Comparison of ENCODE assay signal across 8 mouse cellular contexts in genomic region chr19:14595390-14595997, GRCm38 (mm10). TPM values are rescaled to one million over a fixed set of nuclear protein-coding genes. Genes with fewer than 3 reads are reported as not detected.
DNase-seq lines count a peak whose midpoint lies in the region; ATAC-seq and TF ChIP-seq lines count a peak whose summit lies in the region.

No protein-coding gene starts in this region.

- H3K4me3 ChIP-seq in heart, embryonic 13.5 days, result peak overlapping the region; percentile 92
- H3K4me3 ChIP-seq in forebrain, postnatal 0 days (ENCODE audit: low read depth, low read length), result peak overlapping the region; percentile 83
- peak overlapping the region; percentile 90 for H3K4me3 ChIP-seq in midbrain, embryonic 10.5 days

- H3K4me2 ChIP-seq in heart, embryonic 13.5 days, result peak overlapping the region; percentile 68
- H3K4me2 ChIP-seq in forebrain, postnatal 0 days (ENCODE audit: low read depth), result peak overlapping the region; percentile 56

- no peak for DNase-seq in heart, adult 9 months (ENCODE audit: low spot score in 2 of 2)
- DNase-seq in Muller cell, postnatal 12 days (ENCODE audit: inconsistent ontology term), result peak; percentile 52
- peak; percentile 48 for DNase-seq in forebrain, postnatal 0 days
- DNase-seq in midbrain, embryonic 10.5 days (ENCODE audit: low spot score), result peak; percentile 22
- no peak for DNase-seq in layer of hippocampus, adult 11-12 months (ENCODE audit: low spot score)
- DNase-seq in spleen, adult 18-20 months, result no peak

- no peaks in the 10 kb centered on the region for H3K9me3 ChIP-seq in heart, embryonic 13.5 days
- H3K9me3 ChIP-seq in forebrain, postnatal 0 days (ENCODE audit: low read length), result no peaks in the 10 kb centered on the region
- H3K9me3 ChIP-seq in midbrain, embryonic 10.5 days (replicated peaks), result no peaks in the 10 kb centered on the region

- H3K27ac ChIP-seq in heart, embryonic 13.5 days (replicated peaks), result no peak overlapping the region
- peak overlapping the region; percentile 3; the same call in 1 of the 2 replicates for H3K27ac ChIP-seq in forebrain, postnatal 0 days (ENCODE audit: low read depth, low read length)
- H3K27ac ChIP-seq in midbrain, embryonic 10.5 days (replicated peaks), result peak overlapping the region; percentile 25; the same call in 1 of the 2 replicates

- no peak for ATAC-seq in heart, embryonic 13.5 days (ENCODE audit: extremely low read depth, insufficient number of reproducible peaks, low FRiP score, low TSS enrichment)
- ATAC-seq in forebrain, postnatal 0 days, result no peak
- no peak for ATAC-seq in frontal cortex, adult (ENCODE audit: low TSS enrichment)

- 20% methylated on average over 11 of the region's 11 CpGs for WGBS in heart, embryonic 13.5 days
- 7% methylated on average over 11 of the region's 11 CpGs for WGBS in forebrain, postnatal 0 days
- WGBS in midbrain, embryonic 10.5 days, result 24% methylated on average over 11 of the region's 11 CpGs

- no peak for TF ChIP-seq CTCF in forebrain, postnatal 0 days (IDR thresholded peaks at IDR 0.05; ENCODE audit: low read depth)

- H3K9ac ChIP-seq in heart, embryonic 13.5 days, result peak overlapping the region; percentile 42; the same call in 1 of the 2 replicates
- peak overlapping the region; percentile 39 for H3K9ac ChIP-seq in forebrain, postnatal 0 days

- H3K27me3 ChIP-seq in heart, embryonic 13.5 days (replicated peaks), result 0 out of 2 replicates have a peak, but pooled peaks cover 1% of the 10 kb centered on the region
- no peaks in the 10 kb centered on the region for H3K27me3 ChIP-seq in forebrain, postnatal 0 days (ENCODE audit: insufficient read depth, low read length)
- H3K27me3 ChIP-seq in midbrain, embryonic 10.5 days (ENCODE audit: low read depth, poor library complexity, severe bottlenecking), result peaks cover 11% of the 10 kb centered on the region

- H3K4me1 ChIP-seq in heart, embryonic 13.5 days, result peaks cover 43% of the 10 kb centered on the region
- no peaks in the 10 kb centered on the region for H3K4me1 ChIP-seq in forebrain, postnatal 0 days (ENCODE audit: insufficient read depth)
- H3K4me1 ChIP-seq in midbrain, embryonic 10.5 days, result peaks cover 63% of the 10 kb centered on the region

- peaks cover 14% of the 10 kb centered on the region for H3K36me3 ChIP-seq in heart, embryonic 13.5 days
- no peaks in the 10 kb centered on the region for H3K36me3 ChIP-seq in forebrain, postnatal 0 days (ENCODE audit: insufficient read depth)
- peaks cover 22% of the 10 kb centered on the region for H3K36me3 ChIP-seq in midbrain, embryonic 10.5 days

RNA-seq across cellular contexts. Expression of gene Tle4, which starts 2.4 kb away (rescaled TPM):
- 5.8 and 5.9 TPM in 2 replicates for polyA plus RNA-seq in heart, embryonic 13.5 days (2015; fragmentation: Nextera tagmentation; extraction: Ambion mirVana)
- 70.1 and 82.7 TPM in 2 replicates for total RNA-seq in forebrain, postnatal 0 days (2014; rRNA removed)
- 22.2 and 22.9 TPM in 2 replicates for polyA plus RNA-seq in forebrain, postnatal 0 days (2015; fragmentation: Nextera tagmentation; extraction: Ambion mirVana)
- 19.0 and 23.6 TPM in 2 replicates for polyA plus RNA-seq in midbrain, embryonic 10.5 days (2016; fragmentation: Nextera tagmentation; extraction: Ambion mirVana)

Comparison
In these comparisons a context has a peak if more than half of its experiments do, and no peak if none do; other contexts are left out.
1. DNase-seq: peak in Muller cell, postnatal 12 days (single experiment), forebrain, postnatal 0 days (single experiment) and midbrain, embryonic 10.5 days (single experiment); none in heart, adult 9 months (0 of 2), layer of hippocampus, adult 11-12 months (single experiment) and spleen, adult 18-20 months (0 of 2).
2. Peak in every context shown above with its lines, with median percentiles within 50 percentile points of each other: H3K4me3 ChIP-seq.